Mouse (Mus musculus) ES-Bruce4 (cell line): ENCODE measurements at regions not wholly inside any gene's neighbourhood (a gene's known extent, or its start where the extent isn't known, plus 50 kb on each side); places are given as distances from the start of the nearest gene placed in this dataset.

Source experiments
- H3K27ac ChIP-seq: 2 replicates; pipeline ENCODE4 v1.5.1; 2012; ENCODE audit warnings: low read length, inconsistent platforms; ENCODE audit not compliant: insufficient read depth
- H3K27me3 ChIP-seq: 2 replicates; pipeline ENCODE4 v1.6.1; 2012; ENCODE audit warnings: mild to moderate bottlenecking, low read length, inconsistent platforms; ENCODE audit not compliant: control insufficient read depth, poor library complexity, insufficient read depth, severe bottlenecking
- H3K36me3 ChIP-seq: 2 replicates; pipeline ENCODE4 v1.6.1; 2012; ENCODE audit warnings: inconsistent platforms, mild to moderate bottlenecking, low read length, moderate library complexity; ENCODE audit not compliant: control insufficient read depth, poor library complexity, insufficient read depth, severe bottlenecking
- H3K4me1 ChIP-seq: one replicate; pipeline ENCODE4 v1.8.1; 2011; ENCODE audit warnings: low read length; ENCODE audit not compliant: control insufficient read depth, insufficient read depth
- H3K4me3 ChIP-seq: 2 replicates; pipeline ENCODE4 v1.5.1; 2011; ENCODE audit warnings: low read depth, mild to moderate bottlenecking, low read length
- H3K9ac ChIP-seq: 2 replicates; pipeline ENCODE4 v1.6.1; 2012; ENCODE audit warnings: low read depth, mild to moderate bottlenecking, inconsistent platforms; ENCODE audit not compliant: poor library complexity, severe bottlenecking
- H3K9me3 ChIP-seq: replicated peaks from 2 replicates; pipeline ENCODE4 v1.6.1; 2012; ENCODE audit warnings: mild to moderate bottlenecking, low read length, inconsistent platforms; ENCODE audit not compliant: control insufficient read depth, poor library complexity, insufficient read depth, severe bottlenecking
- CTCF ChIP-seq: IDR thresholded peaks from one replicate; pipeline ENCODE4 v1.8.1; 2011; ENCODE audit warnings: low read depth, low read length
- EP300 ChIP-seq: IDR thresholded peaks from 2 replicates; pipeline ENCODE4 v1.6.1; 2011; ENCODE audit warnings: low read depth, low read length; ENCODE audit not compliant: insufficient read depth
- POLR2A ChIP-seq: IDR thresholded peaks from one replicate; pipeline ENCODE4 v1.8.1; 2011; ENCODE audit warnings: low read length; ENCODE audit not compliant: insufficient read depth

DNA sequence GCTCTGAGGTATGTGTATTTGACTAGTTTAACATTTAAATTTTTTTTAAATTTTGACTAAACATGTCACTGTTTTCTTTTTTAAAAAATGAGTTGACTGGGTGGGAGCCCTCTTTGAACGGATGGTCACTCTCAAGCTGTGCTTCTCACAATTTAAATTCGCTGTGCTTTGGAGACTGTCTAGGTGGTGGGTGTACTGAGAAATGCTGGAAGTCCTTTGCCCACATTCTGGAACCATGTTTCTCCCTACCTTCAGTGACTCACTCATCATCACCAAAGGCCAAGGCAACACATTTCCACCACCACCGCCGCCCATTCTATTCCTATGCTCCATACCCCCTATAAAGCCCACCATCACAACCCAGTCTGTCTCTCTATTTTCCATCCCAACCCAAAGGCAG, 213.8 kb downstream of the Abcc12 start:
- Histone ChIP-seq H3K36me3 (no peaks in the 10 kb centered on the region), H3K4me1 (no peaks in the 10 kb centered on the region), H3K9ac (no peak overlapping the region), H3K9me3 (no peaks in the 10 kb centered on the region), H3K27ac (no peak overlapping the region), H3K27me3 (peaks cover 2% of the 10 kb centered on the region), H3K4me3 (no peak overlapping the region)
- TF ChIP-seq POLR2A = no peak

DNA sequence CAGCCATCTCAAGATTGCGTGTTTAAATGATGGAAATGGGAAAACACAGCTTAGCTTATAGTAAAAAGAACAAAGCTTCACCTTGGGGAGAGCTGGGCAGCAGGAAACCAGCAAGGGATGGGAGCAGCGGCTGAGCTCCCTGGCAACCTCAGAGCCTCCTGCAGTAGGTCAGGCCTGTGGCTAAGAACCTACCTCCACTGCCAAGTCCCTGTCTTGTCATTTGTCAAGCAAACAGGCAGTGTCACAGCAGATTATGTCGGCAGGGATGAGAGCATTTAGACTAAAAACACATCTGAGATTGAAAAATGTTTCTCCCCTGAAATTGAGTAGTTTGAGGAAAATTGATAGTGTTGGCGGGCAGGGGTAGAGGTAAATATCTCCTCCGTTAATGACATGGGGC, 214.8 kb downstream of the Abcc12 start:
- Histone ChIP-seq H3K27ac (no peak overlapping the region), H3K9me3 (no peaks in the 10 kb centered on the region), H3K27me3 (peaks cover 2% of the 10 kb centered on the region), H3K36me3 (no peaks in the 10 kb centered on the region), H3K4me3 (no peak overlapping the region), H3K9ac (no peak overlapping the region), H3K4me1 (no peaks in the 10 kb centered on the region)
- TF ChIP-seq POLR2A = no peak
- no peak for TF ChIP-seq CTCF
- TF ChIP-seq EP300 = no peak

DNA sequence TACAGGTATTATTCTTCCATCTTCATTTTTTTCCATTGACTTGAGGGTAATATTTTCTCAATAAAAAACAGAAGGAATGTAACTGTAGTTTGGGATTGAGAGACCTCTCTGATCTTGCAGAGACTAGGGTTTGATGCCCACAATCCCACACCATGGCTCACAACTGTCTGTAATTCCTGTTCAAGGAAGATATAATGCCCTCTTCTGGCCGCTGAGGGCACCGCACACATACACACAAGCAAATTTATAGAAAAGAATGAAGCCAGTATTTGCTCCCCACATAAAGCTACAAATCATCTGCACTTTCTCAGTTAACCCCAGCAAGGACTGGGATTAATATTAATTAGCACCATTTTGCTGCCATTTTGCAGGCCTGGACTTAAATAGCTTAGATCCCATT, 215.6 kb downstream of the Abcc12 start:
- Histone ChIP-seq H3K9me3 (no peaks in the 10 kb centered on the region), H3K27me3 (peaks cover 2% of the 10 kb centered on the region), H3K27ac (no peak overlapping the region), H3K9ac (no peak overlapping the region), H3K4me3 (no peak overlapping the region), H3K4me1 (no peaks in the 10 kb centered on the region), H3K36me3 (no peaks in the 10 kb centered on the region)
- no peak for TF ChIP-seq EP300
- TF ChIP-seq CTCF = peak; percentile 41
- TF ChIP-seq POLR2A = no peak

DNA sequence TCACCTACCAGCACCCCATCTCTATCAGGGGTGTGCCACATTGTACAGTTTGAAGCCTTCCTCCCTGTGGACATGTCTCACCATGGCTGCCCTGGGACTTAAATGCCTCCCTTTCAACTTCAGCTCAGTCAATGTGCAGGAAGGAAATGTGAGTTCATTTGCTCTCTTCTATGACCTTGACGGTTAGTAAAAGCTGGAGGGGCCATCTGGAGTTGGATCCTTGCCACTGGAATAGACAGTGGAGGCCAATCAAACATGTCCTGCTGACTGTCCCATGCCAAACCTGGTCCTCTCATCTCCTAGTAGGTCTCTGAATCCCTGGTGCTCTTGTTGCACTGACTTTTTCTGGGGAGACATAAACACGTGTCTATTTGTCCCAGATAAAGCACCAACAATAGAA, 220.2 kb downstream of the Abcc12 start:
- Histone ChIP-seq H3K27me3 (no peaks in the 10 kb centered on the region; the same call in none of the 2 replicates), H3K36me3 (no peaks in the 10 kb centered on the region), H3K9me3 (no peaks in the 10 kb centered on the region), H3K9ac (no peak overlapping the region), H3K27ac (no peak overlapping the region), H3K4me3 (no peak overlapping the region), H3K4me1 (no peaks in the 10 kb centered on the region)
- TF ChIP-seq CTCF = no peak
- TF ChIP-seq POLR2A = no peak
- no peak for TF ChIP-seq EP300

DNA sequence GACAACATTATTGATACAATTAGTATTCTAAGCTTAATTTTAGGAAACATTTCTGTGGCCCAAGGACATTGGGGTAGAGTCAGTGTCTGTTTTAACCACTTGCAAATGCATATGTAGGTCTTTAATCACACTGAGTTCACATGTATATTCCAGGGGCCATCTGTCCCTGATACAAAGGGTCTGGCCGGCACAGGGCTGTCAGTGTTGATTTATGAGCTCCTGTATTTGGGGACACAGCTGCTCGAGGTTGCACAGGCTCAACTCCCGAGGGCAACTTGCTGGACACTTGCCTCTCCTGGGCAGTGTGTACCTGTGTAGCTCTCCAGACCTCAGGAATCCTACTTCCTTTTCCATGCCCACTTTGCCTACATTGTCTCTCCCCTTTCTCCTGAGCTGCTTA, 221.0 kb downstream of the Abcc12 start:
- H3K9me3 ChIP-seq = no peaks in the 10 kb centered on the region
- H3K27me3 ChIP-seq = no peaks in the 10 kb centered on the region; the same call in none of the 2 replicates
- H3K36me3 ChIP-seq = no peaks in the 10 kb centered on the region
- no peak overlapping the region for H3K4me3 ChIP-seq
- no peak overlapping the region for H3K9ac ChIP-seq
- no peak for TF ChIP-seq POLR2A
- TF ChIP-seq CTCF = no peak
- TF ChIP-seq EP300 = no peak
- no peak overlapping the region for H3K27ac ChIP-seq
- H3K4me1 ChIP-seq = no peaks in the 10 kb centered on the region

DNA sequence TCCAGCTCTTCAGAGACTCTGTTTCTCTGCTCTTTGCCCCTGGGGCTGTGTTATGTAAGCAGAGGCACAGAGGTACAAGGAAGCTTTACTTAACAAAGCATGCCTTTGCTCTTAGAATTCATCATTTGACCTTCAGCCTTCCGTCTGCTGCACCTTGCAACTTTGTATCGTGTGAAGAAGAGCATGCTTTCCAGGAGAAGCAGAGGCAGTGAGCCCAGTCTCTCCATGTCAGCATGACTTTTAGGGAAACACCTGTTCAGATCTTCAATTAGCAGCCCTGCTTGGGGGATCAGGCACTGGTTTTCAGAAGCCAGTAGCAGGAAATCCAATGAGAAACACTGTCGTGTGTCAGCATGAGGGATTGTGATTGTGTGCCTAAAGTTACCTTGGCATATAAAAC, 226.7 kb downstream of the Abcc12 start:
- Histone ChIP-seq H3K27ac (no peak overlapping the region), H3K4me3 (no peak overlapping the region), H3K4me1 (no peaks in the 10 kb centered on the region), H3K27me3 (no peaks in the 10 kb centered on the region; the same call in 1 of the 2 replicates), H3K9me3 (0 out of 2 replicates have a peak, but pooled peaks cover 2% of the 10 kb centered on the region), H3K9ac (no peak overlapping the region), H3K36me3 (no peaks in the 10 kb centered on the region)
- TF ChIP-seq CTCF (no peak), POLR2A (no peak), EP300 (no peak)
